Mouse (Mus musculus) forebrain, postnatal 0 days (tissue): ENCODE data around the gene Tmco1. TPM values are rescaled to one million over a fixed set of nuclear protein-coding genes. Genes with fewer than 3 reads are reported as not detected.

Source experiments
- ATAC-seq: fragments of 200-750 bp; cut with Nextera tagmentation; 2 replicates; pipeline ENCODE4 v1.8.0; 2017; ENCODE audit warnings: mild to moderate bottlenecking, moderate library complexity
- DNase-seq: peaks from one replicate; pipeline ENCODE4 v3.0.0-alpha.2; 2015
- H3K27ac ChIP-seq: fragments of 300-500 bp; sonication (generic); 2 replicates; pipeline ENCODE4 v1.5.1; 2014; ENCODE audit warnings: low read depth, mild to moderate bottlenecking, antibody characterized with exemption, low read length, moderate library complexity, mixed read lengths
- H3K27me3 ChIP-seq: fragments of 300-500 bp; sonication (generic); 2 replicates; pipeline ENCODE4 v1.6.1; 2014; ENCODE audit warnings: mild to moderate bottlenecking, low read length, mixed read lengths; ENCODE audit not compliant: insufficient read depth
- H3K36me3 ChIP-seq: fragments of 300-500 bp; sonication (generic); 2 replicates; pipeline ENCODE4 v1.6.1; 2014; ENCODE audit warnings: mild to moderate bottlenecking, moderate library complexity; ENCODE audit not compliant: insufficient read depth
- H3K4me1 ChIP-seq: fragments of 300-500 bp; sonication (generic); 2 replicates; pipeline ENCODE4 v1.6.1; 2014; ENCODE audit warnings: antibody characterized with exemption; ENCODE audit not compliant: insufficient read depth
- H3K4me2 ChIP-seq: fragments of 300-500 bp; sonication (generic); 2 replicates; pipeline ENCODE4 v1.6.1; 2014; ENCODE audit warnings: low read depth, mild to moderate bottlenecking, moderate library complexity
- H3K4me3 ChIP-seq: fragments of 300-500 bp; sonication (generic); 2 replicates; pipeline ENCODE4 v1.5.1; 2014; ENCODE audit warnings: low read depth, low read length, mixed read lengths
- H3K9ac ChIP-seq: fragments of 300-500 bp; sonication (generic); 2 replicates; pipeline ENCODE4 v1.6.1; 2014; ENCODE audit warnings: mild to moderate bottlenecking
- H3K9me3 ChIP-seq: fragments of 300-500 bp; sonication (generic); 2 replicates; pipeline ENCODE4 v1.6.1; 2016; ENCODE audit warnings: low read length
- CTCF ChIP-seq: sonication (generic); IDR thresholded peaks from 2 replicates; pipeline ENCODE4 v1.5.1; 2016; ENCODE audit warnings: antibody characterized with exemption, control low read depth, low read depth
- WGBS: fragments of 180-500 bp; shearing (Covaris S2); extraction: QIAGEN DNeasy Blood & Tissue Kit; methylation state at CpG from one replicate; pipeline ENCODE4 v1.1.7; 2014; 5-methylcytosine and 5-hydroxymethylcytosine counted together
- polyA plus RNA-seq: library from polyadenylated mRNA; unstranded; fragments of >200 nt; fragmentation: Nextera tagmentation; extraction: Ambion mirVana; gene quantifications from 2 replicates; pipeline ENCODE4 v1.2.1, GENCODE M21; 2015
- total RNA-seq: library from RNA; depleted of rRNA; stranded (reverse); fragments of >200 nt; gene quantifications from 2 replicates; pipeline ENCODE4 v1.2.3, GENCODE M21; 2014

Tmco1 gene
- total and polyA plus RNA-seq, 2 experiments from 2014 or later, result 55.2 to 70.0 TPM

DNA sequence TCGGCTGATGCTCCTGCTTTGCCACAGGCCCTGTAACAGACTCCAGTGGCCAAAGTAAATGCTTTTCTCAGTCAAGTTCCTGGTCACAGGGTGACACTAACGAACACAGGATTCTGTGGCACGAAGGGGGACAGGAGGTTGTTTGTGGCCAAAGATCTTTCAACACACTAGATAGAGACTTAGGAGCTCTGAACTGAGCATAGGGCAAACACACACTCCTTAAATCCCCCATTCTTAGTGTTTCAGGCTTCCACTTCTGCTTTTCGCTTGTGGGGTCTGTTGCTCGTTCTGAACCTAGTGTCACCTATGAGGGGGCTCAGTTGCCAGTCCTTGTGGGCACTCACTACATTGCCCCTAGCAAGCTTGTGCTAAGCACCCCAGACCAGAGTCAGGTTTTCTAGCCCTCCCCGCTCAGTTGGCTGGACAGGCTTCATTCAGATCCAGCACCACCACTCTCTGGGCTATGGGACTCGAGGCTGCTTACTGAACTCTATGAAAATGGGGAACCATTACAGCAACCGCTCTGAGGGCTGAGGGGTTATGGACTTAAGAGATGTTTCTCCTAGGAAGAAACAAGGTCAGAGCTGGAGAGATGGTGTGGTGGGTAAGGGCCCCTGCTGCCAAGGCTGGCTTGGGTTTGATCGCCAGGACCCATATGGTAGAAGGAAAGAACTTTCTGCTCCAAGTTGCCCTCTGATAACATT is 39.7 kb upstream of the Tmco1 start:
- Histone ChIP-seq H3K4me1 (peaks cover 26% of the 10 kb centered on the region), H3K27me3 (no peaks in the 10 kb centered on the region), H3K4me3 (no peak overlapping the region), H3K27ac (no peak overlapping the region), H3K9ac (no peak overlapping the region), H3K9me3 (no peaks in the 10 kb centered on the region), H3K36me3 (no peaks in the 10 kb centered on the region), H3K4me2 (no peak overlapping the region)
- TF ChIP-seq CTCF, result no peak
- DNase-seq (no peak), ATAC-seq (no peak)
- WGBS, result 88% methylated on average over 9 of the region's 9 CpGs

DNA sequence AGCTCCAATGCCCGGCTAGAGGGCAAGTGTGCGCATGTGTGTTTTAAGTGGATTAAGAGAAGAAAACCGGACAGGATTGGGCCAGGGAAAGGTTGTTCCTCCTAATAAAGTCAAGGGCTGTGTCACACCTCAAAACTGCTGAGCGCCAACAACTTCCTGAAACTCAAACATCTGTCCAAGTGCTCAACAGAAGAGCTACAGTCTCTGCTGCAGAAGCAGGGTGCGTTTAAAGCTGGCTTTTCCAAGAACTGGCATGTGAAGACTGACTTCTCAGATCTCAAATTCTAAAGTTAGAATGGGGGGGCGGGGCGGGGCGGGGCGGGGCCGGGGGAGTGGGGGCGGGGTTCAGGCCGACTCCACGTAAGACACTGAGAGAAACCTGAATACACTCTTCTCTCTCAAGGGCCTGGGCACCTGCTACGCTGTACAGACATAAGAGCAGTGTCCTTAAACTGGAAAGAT is 38.8 kb upstream of the Tmco1 start:
- Histone ChIP-seq H3K27me3 (no peaks in the 10 kb centered on the region), H3K4me2 (peak overlapping the region; percentile 53; the same call in 1 of the 2 replicates), H3K9me3 (no peaks in the 10 kb centered on the region), H3K4me3 (no peak overlapping the region), H3K27ac (peak overlapping the region; percentile 83), H3K9ac (no peak overlapping the region), H3K4me1 (peaks cover 27% of the 10 kb centered on the region), H3K36me3 (no peaks in the 10 kb centered on the region)
- DNase-seq (no peak), ATAC-seq (peak; percentile 5)
- 28% methylated on average over 14 of the region's 14 CpGs for WGBS
- no peak for TF ChIP-seq CTCF

DNA sequence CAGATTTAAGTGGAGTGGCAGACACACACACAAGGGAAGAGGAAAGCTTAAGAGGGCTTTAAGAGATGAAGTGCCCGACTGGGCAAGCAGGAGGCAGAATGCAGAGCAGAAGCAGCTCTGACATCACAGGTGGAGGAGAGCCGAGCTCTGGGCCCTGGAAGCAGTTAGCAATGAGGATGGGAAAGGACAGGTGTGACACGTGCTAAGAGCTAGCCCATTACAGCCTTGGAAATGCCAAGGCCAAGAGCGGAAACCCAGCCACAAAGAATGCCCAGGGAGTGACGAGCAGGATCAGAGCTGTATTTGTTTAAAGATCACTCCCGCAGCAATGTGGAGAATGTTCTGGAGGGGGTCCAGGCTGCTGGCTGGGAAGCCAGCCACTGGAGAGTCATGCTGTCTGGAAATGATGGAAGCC is 38.3 kb upstream of the Tmco1 start:
- WGBS, result 9% methylated on average over 6 of the region's 6 CpGs
- Histone ChIP-seq H3K4me2 (peak overlapping the region; percentile 53), H3K36me3 (no peaks in the 10 kb centered on the region; the same call in 1 of the 2 replicates), H3K27ac (peak overlapping the region; percentile 83), H3K27me3 (no peaks in the 10 kb centered on the region), H3K9me3 (no peaks in the 10 kb centered on the region), H3K4me1 (peaks cover 27% of the 10 kb centered on the region), H3K4me3 (peak overlapping the region; percentile 20; the same call in 1 of the 2 replicates), H3K9ac (peak overlapping the region; percentile 41; the same call in 1 of the 2 replicates)
- peak; percentile 88 for DNase-seq
- 0 out of 2 replicates have a peak, but pooled peaks have one; percentile 19 for TF ChIP-seq CTCF
- peak; percentile 83 for ATAC-seq

DNA sequence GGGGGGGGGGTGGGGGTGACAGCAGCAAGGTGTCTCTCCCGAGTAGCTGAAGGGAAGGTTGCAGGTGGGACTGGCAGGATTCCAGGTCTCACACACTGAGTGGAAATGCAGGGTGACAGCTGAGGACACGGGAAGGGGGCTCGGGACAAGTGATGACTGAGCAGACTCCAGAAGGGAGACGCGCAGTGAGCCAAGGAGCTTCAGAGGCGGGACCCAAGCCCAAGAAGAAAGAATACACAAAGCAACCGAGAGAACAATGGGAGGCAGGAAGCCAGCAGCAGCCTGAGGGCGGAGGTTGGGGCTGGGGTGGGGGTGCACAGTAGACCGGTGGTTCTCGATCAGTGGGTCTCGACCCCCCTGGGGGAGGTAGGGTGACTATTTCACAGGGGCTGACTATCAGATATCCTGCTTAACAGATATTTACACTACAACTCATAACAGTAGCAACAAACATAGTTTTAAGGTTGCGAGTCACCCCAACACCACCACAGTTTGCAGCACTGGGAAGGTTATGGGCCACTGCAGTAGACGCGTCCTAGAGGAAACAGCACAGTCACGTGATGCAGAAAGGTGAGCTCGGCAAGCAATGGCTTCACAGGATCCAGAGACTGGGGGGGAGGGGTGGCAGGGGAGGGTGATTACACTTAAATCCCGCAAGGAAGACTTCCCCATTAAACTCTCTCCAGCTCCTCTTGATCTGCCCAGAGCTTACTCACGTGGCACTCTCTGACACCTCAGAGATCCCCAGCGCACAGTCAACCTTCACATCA is 37.7 kb upstream of the Tmco1 start:
- peaks cover 27% of the 10 kb centered on the region for H3K4me1 ChIP-seq
- no peak for TF ChIP-seq CTCF
- H3K36me3 ChIP-seq, result no peaks in the 10 kb centered on the region; the same call in 1 of the 2 replicates
- peak overlapping the region; percentile 83 for H3K27ac ChIP-seq
- ATAC-seq (peak; percentile 83), DNase-seq (peak; percentile 76)
- H3K9ac ChIP-seq, result peak overlapping the region; percentile 41
- H3K27me3 ChIP-seq, result no peaks in the 10 kb centered on the region
- H3K9me3 ChIP-seq, result no peaks in the 10 kb centered on the region
- peak overlapping the region; percentile 20 for H3K4me3 ChIP-seq
- peak overlapping the region; percentile 53 for H3K4me2 ChIP-seq
- WGBS, result 7% methylated on average over 19 of the region's 19 CpGs

DNA sequence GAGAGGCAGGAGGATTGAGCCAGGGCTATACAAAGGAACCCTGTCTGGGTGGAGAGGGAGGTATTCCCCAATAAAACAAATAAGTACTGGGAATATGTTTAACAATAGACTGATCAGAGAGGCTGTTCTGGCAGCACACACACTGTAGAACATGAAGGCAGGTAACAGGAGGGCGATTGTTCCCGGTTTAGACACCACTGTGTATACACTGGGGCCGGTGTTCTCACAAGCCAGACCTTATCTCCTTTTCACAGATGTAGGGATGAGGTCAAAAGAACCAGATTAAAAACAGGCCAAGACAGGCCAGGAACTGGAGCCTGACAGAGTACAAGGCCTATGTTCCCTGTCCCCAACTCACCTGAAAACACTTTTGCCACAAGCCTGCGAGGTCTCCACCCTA is 36.9 kb upstream of the Tmco1 start:
- no peak overlapping the region for H3K4me3 ChIP-seq
- no peaks in the 10 kb centered on the region; the same call in 1 of the 2 replicates for H3K36me3 ChIP-seq
- peak overlapping the region; percentile 83; the same call in 1 of the 2 replicates for H3K27ac ChIP-seq
- ATAC-seq (no peak), DNase-seq (no peak)
- peaks cover 27% of the 10 kb centered on the region for H3K4me1 ChIP-seq
- no peak for TF ChIP-seq CTCF
- 35% methylated on average over 4 of the region's 4 CpGs for WGBS
- H3K4me2 ChIP-seq, result no peak overlapping the region
- no peaks in the 10 kb centered on the region for H3K27me3 ChIP-seq
- H3K9me3 ChIP-seq, result no peaks in the 10 kb centered on the region
- no peak overlapping the region for H3K9ac ChIP-seq

DNA sequence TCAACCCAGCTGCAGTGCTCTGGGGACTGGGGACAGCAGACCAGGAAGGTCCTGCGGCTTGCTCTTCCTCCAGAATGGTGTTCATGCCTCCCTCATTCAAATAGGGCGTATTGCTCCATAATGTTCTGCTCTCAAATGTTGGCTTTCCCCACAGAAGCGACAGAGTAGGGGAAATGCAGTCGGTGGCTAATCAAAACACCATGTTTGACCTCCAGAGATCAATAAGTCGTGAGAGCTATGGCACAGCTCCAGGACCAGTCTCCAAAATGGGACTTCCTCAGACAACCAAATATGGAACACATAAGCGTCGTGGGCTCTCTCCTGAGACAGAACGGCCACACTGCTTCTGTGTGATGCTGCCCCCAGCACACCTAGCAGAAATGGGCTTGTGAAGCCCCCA is 36.3 kb upstream of the Tmco1 start:
- 67% methylated on average over 8 of the region's 8 CpGs for WGBS
- Histone ChIP-seq H3K4me1 (peaks cover 27% of the 10 kb centered on the region), H3K4me3 (no peak overlapping the region), H3K4me2 (no peak overlapping the region), H3K9ac (no peak overlapping the region), H3K9me3 (no peaks in the 10 kb centered on the region), H3K27ac (no peak overlapping the region), H3K27me3 (no peaks in the 10 kb centered on the region), H3K36me3 (no peaks in the 10 kb centered on the region; the same call in 1 of the 2 replicates)
- no peak for TF ChIP-seq CTCF
- DNase-seq (no peak), ATAC-seq (no peak)
